Mouse (Mus musculus) kidney, postnatal 0 days (tissue): ENCODE measurements at regions not wholly inside any gene's neighbourhood (a gene's known extent, or its start where the extent isn't known, plus 50 kb on each side); places are given as distances from the start of the nearest gene placed in this dataset.

ENCODE experiments used
- ATAC-seq: fragments of 200-750 bp; cut with Nextera tagmentation; replicated peaks from 2 replicates; pipeline ENCODE4 v1.8.0; 2017; ENCODE audit warnings: low read depth, moderate number of reproducible peaks, moderate TSS enrichment, moderate library complexity; ENCODE audit not compliant: low FRiP score
- DNase-seq: peaks from one replicate; pipeline ENCODE4 v3.0.0-alpha.2; 2016; ENCODE audit warnings: low spot score
- H3K27ac ChIP-seq: fragments of 300-500 bp; sonication (generic); 2 replicates; pipeline ENCODE4 v1.5.1; 2014; ENCODE audit warnings: mild to moderate bottlenecking
- H3K27me3 ChIP-seq: fragments of 300-500 bp; sonication (generic); 2 replicates; pipeline ENCODE4 v1.6.1; 2014; ENCODE audit warnings: low read length, mixed read lengths; ENCODE audit not compliant: insufficient read depth
- H3K36me3 ChIP-seq: fragments of 300-500 bp; sonication (generic); 2 replicates; pipeline ENCODE4 v1.6.1; 2014; ENCODE audit warnings: low read length, mixed read lengths; ENCODE audit not compliant: insufficient read depth
- H3K4me1 ChIP-seq: fragments of 300-500 bp; sonication (generic); replicated peaks from 2 replicates; pipeline ENCODE4 v1.6.1; 2014; ENCODE audit warnings: antibody characterized with exemption, low read length, mixed read lengths; ENCODE audit not compliant: insufficient read depth
- H3K4me2 ChIP-seq: fragments of 300-500 bp; sonication (generic); 2 replicates; pipeline ENCODE4 v1.6.1; 2014; ENCODE audit warnings: mild to moderate bottlenecking, low read length, moderate library complexity, mixed read lengths
- H3K4me3 ChIP-seq: fragments of 300-500 bp; sonication (generic); replicated peaks from 2 replicates; pipeline ENCODE4 v1.5.1; 2014; ENCODE audit warnings: low read depth, low read length
- H3K9ac ChIP-seq: fragments of 300-500 bp; sonication (generic); 2 replicates; pipeline ENCODE4 v1.6.1; 2014; ENCODE audit warnings: low read depth, low read length
- H3K9me3 ChIP-seq: fragments of 300-500 bp; sonication (generic); replicated peaks from 2 replicates; pipeline ENCODE4 v1.6.1; 2016; ENCODE audit warnings: low read length, inconsistent platforms, mixed read lengths
- CTCF ChIP-seq: IDR thresholded peaks from 2 replicates; pipeline ENCODE4 v1.5.1; 2016; ENCODE audit warnings: antibody characterized with exemption, low read depth, mild to moderate bottlenecking, moderate library complexity
- WGBS: fragments of 180-500 bp; shearing (Covaris S2); extraction: QIAGEN DNeasy Blood & Tissue Kit; methylation state at CpG from one replicate; pipeline ENCODE4 v1.1.7; 2014; 5-methylcytosine and 5-hydroxymethylcytosine counted together

- H3K36me3 ChIP-seq, result no peaks in the 10 kb centered on the region
- ATAC-seq (no peak), DNase-seq (no peak)
- TF ChIP-seq CTCF, result no peak
- H3K9ac ChIP-seq, result no peak overlapping the region
- no peaks in the 10 kb centered on the region for H3K4me1 ChIP-seq
- WGBS, result 77% methylated on average over 4 of the region's 4 CpGs
- H3K27ac ChIP-seq, result no peak overlapping the region
- no peak overlapping the region for H3K4me3 ChIP-seq
- H3K4me2 ChIP-seq, result no peak overlapping the region
- no peaks in the 10 kb centered on the region for H3K27me3 ChIP-seq
- no peaks in the 10 kb centered on the region for H3K9me3 ChIP-seq
Observed at GRCm38 (mm10) chr17:79481936-79482335, 127.0 kb upstream of the Cdc42ep3 start.

- 81% methylated on average over 5 of the region's 5 CpGs for WGBS
- no peaks in the 10 kb centered on the region for H3K27me3 ChIP-seq
- DNase-seq (no peak), ATAC-seq (no peak)
- H3K4me2 ChIP-seq, result no peak overlapping the region
- TF ChIP-seq CTCF, result no peak
- no peaks in the 10 kb centered on the region for H3K9me3 ChIP-seq
- H3K4me3 ChIP-seq, result no peak overlapping the region
- H3K9ac ChIP-seq, result no peak overlapping the region
- no peak overlapping the region for H3K27ac ChIP-seq
- no peaks in the 10 kb centered on the region for H3K36me3 ChIP-seq
- no peaks in the 10 kb centered on the region for H3K4me1 ChIP-seq
Observed at GRCm38 (mm10) chr17:79485239-79485638, 126.4 kb upstream of the Rmdn2 start.

GRCm38 (mm10) chr17:79489306-79489705, 122.4 kb upstream of the Rmdn2 start:
- 86% methylated on average over 6 of the region's 6 CpGs for WGBS
- Histone ChIP-seq H3K4me1 (no peaks in the 10 kb centered on the region), H3K36me3 (no peaks in the 10 kb centered on the region), H3K4me3 (no peak overlapping the region), H3K9ac (no peak overlapping the region), H3K27ac (no peak overlapping the region), H3K9me3 (no peaks in the 10 kb centered on the region), H3K4me2 (no peak overlapping the region), H3K27me3 (no peaks in the 10 kb centered on the region)
- ATAC-seq (no peak), DNase-seq (no peak)
- TF ChIP-seq CTCF, result no peak

GRCm38 (mm10) chr17:79497629-79498028, 114.0 kb upstream of the Rmdn2 start:
- no peaks in the 10 kb centered on the region for H3K27me3 ChIP-seq
- H3K4me1 ChIP-seq, result no peaks in the 10 kb centered on the region
- H3K9me3 ChIP-seq, result no peaks in the 10 kb centered on the region
- DNase-seq (no peak), ATAC-seq (no peak)
- H3K9ac ChIP-seq, result no peak overlapping the region
- 89% methylated on average over 4 of the region's 4 CpGs for WGBS
- H3K36me3 ChIP-seq, result no peaks in the 10 kb centered on the region
- H3K27ac ChIP-seq, result no peak overlapping the region
- TF ChIP-seq CTCF, result no peak
- H3K4me2 ChIP-seq, result no peak overlapping the region
- H3K4me3 ChIP-seq, result no peak overlapping the region

GRCm38 (mm10) chr17:79498321-79498720, 113.3 kb upstream of the Rmdn2 start:
- no peaks in the 10 kb centered on the region for H3K27me3 ChIP-seq
- no peak for TF ChIP-seq CTCF
- H3K4me2 ChIP-seq, result no peak overlapping the region
- no peaks in the 10 kb centered on the region for H3K9me3 ChIP-seq
- H3K9ac ChIP-seq, result no peak overlapping the region
- no peak overlapping the region for H3K27ac ChIP-seq
- ATAC-seq (no peak), DNase-seq (no peak)
- 92% methylated on average over 9 of the region's 9 CpGs for WGBS
- H3K4me1 ChIP-seq, result no peaks in the 10 kb centered on the region
- no peak overlapping the region for H3K4me3 ChIP-seq
- no peaks in the 10 kb centered on the region for H3K36me3 ChIP-seq

- Histone ChIP-seq H3K4me2 (no peak overlapping the region), H3K4me1 (no peaks in the 10 kb centered on the region), H3K9ac (no peak overlapping the region), H3K9me3 (no peaks in the 10 kb centered on the region), H3K36me3 (no peaks in the 10 kb centered on the region), H3K27ac (no peak overlapping the region), H3K27me3 (no peaks in the 10 kb centered on the region), H3K4me3 (no peak overlapping the region)
- ATAC-seq, result no peak
- WGBS, result 46% methylated on average over 1 of the region's 1 CpGs
- no peak for DNase-seq
- no peak for TF ChIP-seq CTCF
Observed at GRCm38 (mm10) chr17:79501031-79501474, 110.6 kb upstream of the Rmdn2 start.

- ATAC-seq (no peak), DNase-seq (no peak)
- Histone ChIP-seq H3K9ac (no peak overlapping the region), H3K4me2 (no peak overlapping the region), H3K9me3 (no peaks in the 10 kb centered on the region), H3K4me3 (no peak overlapping the region), H3K4me1 (no peaks in the 10 kb centered on the region), H3K27me3 (no peaks in the 10 kb centered on the region), H3K36me3 (no peaks in the 10 kb centered on the region), H3K27ac (no peak overlapping the region)
- WGBS, result 83% methylated on average over 2 of the region's 2 CpGs
- no peak for TF ChIP-seq CTCF
Observed at GRCm38 (mm10) chr17:79501926-79502325, 109.7 kb upstream of the Rmdn2 start.
